Mouse (Mus musculus) thymus, postnatal 25 days (tissue): ENCODE data around the gene Rapgef2.
A peak's percentile ranks its signal among the peaks of the same experiment; 100 is the strongest.

Experiments
- DNase-seq: peaks from one replicate; pipeline ENCODE4 v3.0.0; 2022

Gene Rapgef2

GRCm38 (mm10) chr3:79161834-79162401, 124.4 kb downstream of the Rapgef2 start:
- no peak for DNase-seq

- DNase-seq, result no peak
Observed at GRCm38 (mm10) chr3:79161093-79161723, 125.1 kb downstream of the Rapgef2 start.

- no peak for DNase-seq
Observed at GRCm38 (mm10) chr3:79158254-79158653, 128.1 kb downstream of the Rapgef2 start.

GRCm38 (mm10) chr3:79153039-79153487, 133.3 kb downstream of the Rapgef2 start:
- no peak for DNase-seq

GRCm38 (mm10) chr3:79145407-79146055, 140.8 kb downstream of the Rapgef2 start:
- DNase-seq, result no peak

GRCm38 (mm10) chr3:79144672-79145406, 141.5 kb downstream of the Rapgef2 start:
- no peak for DNase-seq

- no peak for DNase-seq
Observed at GRCm38 (mm10) chr3:79144085-79144484, 142.2 kb downstream of the Rapgef2 start.

- DNase-seq, result no peak
Observed at GRCm38 (mm10) chr3:79139245-79139644, 147.1 kb downstream of the Rapgef2 start.

- no peak for DNase-seq
Observed at GRCm38 (mm10) chr3:79138601-79139000, 147.7 kb downstream of the Rapgef2 start.

- DNase-seq, result no peak
Observed at GRCm38 (mm10) chr3:79130991-79131390, 155.3 kb downstream of the Rapgef2 start.

GRCm38 (mm10) chr3:79129044-79129600, 157.2 kb downstream of the Rapgef2 start:
- DNase-seq, result no peak

- no peak for DNase-seq
Observed at GRCm38 (mm10) chr3:79127797-79128196, 158.5 kb downstream of the Rapgef2 start.

GRCm38 (mm10) chr3:79126857-79127256, 159.5 kb downstream of the Rapgef2 start:
- no peak for DNase-seq

GRCm38 (mm10) chr3:79121391-79121790, 164.9 kb downstream of the Rapgef2 start:
- no peak for DNase-seq

GRCm38 (mm10) chr3:79119983-79120382, 166.3 kb downstream of the Rapgef2 start:
- DNase-seq, result no peak

- peak; percentile 45 for DNase-seq
Observed at GRCm38 (mm10) chr3:79110153-79110552, 176.2 kb downstream of the Rapgef2 start.

GRCm38 (mm10) chr3:79108246-79108645, 178.1 kb downstream of the Rapgef2 start:
- DNase-seq, result no peak

- DNase-seq, result no peak
Observed at GRCm38 (mm10) chr3:79106360-79106759, 180.0 kb downstream of the Rapgef2 start.

GRCm38 (mm10) chr3:79103604-79104003, 182.7 kb downstream of the Rapgef2 start:
- no peak for DNase-seq

GRCm38 (mm10) chr3:79101737-79102136, 184.6 kb downstream of the Rapgef2 start:
- no peak for DNase-seq

- DNase-seq, result no peak
Observed at GRCm38 (mm10) chr3:79100831-79101230, 185.5 kb downstream of the Rapgef2 start.

GRCm38 (mm10) chr3:79089091-79089490, 197.2 kb downstream of the Rapgef2 start:
- no peak for DNase-seq

GRCm38 (mm10) chr3:79088461-79088860, 197.9 kb downstream of the Rapgef2 start:
- DNase-seq, result no peak
